Mouse (Mus musculus): ENCODE measurements around the gene Rhox3f.
"Not testable (repeated sequence)": the region's sequence is repeated elsewhere in the genome, so short reads cannot be mapped to it uniquely, and the experiment has no call there.

- not testable (repeated sequence) for TF ChIP-seq CTCF (IDR thresholded peaks at IDR 0.05; ENCODE audit: control insufficient read depth, insufficient read depth, insufficient replicate concordance, low read depth, low read length); POLR2A (IDR thresholded peaks at IDR 0.05; ENCODE audit: control insufficient read depth, low read depth, low read length)
Observed at GRCm38 (mm10) chrX:37607604-37608003, 26.8 kb downstream of the Rhox3f start, which contains the start of gene Rhox4f.
